Mouse (Mus musculus): ENCODE data around the gene Vsnl1. TPM values are rescaled to one million over a fixed set of nuclear protein-coding genes. Genes with fewer than 3 reads are reported as not detected.

The Vsnl1 gene
- total RNA-seq (2014; fragmentation: Nextera tagmentation) (not detected in 2 replicates), total RNA-seq (2017) (not detected in 2 replicates)

GRCm38 (mm10) chr12:11436497-11437265 lies at the start of gene Vsnl1:
TSS of gene Vsnl1 (minus strand) at chr12:11436613.
- no peak for ATAC-seq (replicated peaks; ENCODE audit: low FRiP score, low TSS enrichment, poor library complexity, severe bottlenecking)

GRCm38 (mm10) chr12:11456632-11457031 lies 20.2 kb upstream of the Vsnl1 start:
- no peak for ATAC-seq (replicated peaks; ENCODE audit: low FRiP score, low TSS enrichment, poor library complexity, severe bottlenecking)

DNA sequence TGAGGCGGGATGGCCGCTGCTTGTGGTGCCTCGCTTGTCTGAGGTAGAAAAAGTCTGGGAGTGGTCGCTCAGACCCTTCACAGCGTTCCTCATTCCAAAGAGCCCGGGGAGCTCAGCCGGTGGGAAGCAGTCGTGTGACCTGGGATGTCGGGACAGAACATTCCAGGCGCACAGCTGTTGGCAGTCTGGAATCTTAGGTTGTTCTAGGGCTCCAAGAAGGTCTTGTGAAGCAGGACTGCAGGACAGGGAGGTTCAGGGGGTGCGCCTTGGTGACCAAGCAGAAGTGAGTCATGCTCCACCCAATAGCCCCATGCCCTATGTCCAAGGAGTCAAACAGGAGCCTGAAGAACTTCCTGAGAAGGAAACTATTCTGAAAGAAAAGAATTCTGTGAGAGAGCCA lies 19.8 kb upstream of the Vsnl1 start:
- no peak for ATAC-seq (replicated peaks; ENCODE audit: low FRiP score, low TSS enrichment, poor library complexity, severe bottlenecking)

- peak; percentile 92 for ATAC-seq (replicated peaks; ENCODE audit: low FRiP score, low TSS enrichment, poor library complexity, severe bottlenecking)
Measured at GRCm38 (mm10) chr12:11455549-11456194, 19.3 kb upstream of the Vsnl1 start, which contains the start of gene Rad51ap2. TSS of gene Rad51ap2 (plus strand) at chr12:11456079.

- no peak for ATAC-seq (replicated peaks; ENCODE audit: low FRiP score, low TSS enrichment, poor library complexity, severe bottlenecking)
Measured at GRCm38 (mm10) chr12:11454146-11454545, 17.7 kb upstream of the Vsnl1 start.

GRCm38 (mm10) chr12:11437907-11438447 lies 1.6 kb upstream of the Vsnl1 start:
- ATAC-seq (replicated peaks; ENCODE audit: low FRiP score, low TSS enrichment, poor library complexity, severe bottlenecking) = no peak

DNA sequence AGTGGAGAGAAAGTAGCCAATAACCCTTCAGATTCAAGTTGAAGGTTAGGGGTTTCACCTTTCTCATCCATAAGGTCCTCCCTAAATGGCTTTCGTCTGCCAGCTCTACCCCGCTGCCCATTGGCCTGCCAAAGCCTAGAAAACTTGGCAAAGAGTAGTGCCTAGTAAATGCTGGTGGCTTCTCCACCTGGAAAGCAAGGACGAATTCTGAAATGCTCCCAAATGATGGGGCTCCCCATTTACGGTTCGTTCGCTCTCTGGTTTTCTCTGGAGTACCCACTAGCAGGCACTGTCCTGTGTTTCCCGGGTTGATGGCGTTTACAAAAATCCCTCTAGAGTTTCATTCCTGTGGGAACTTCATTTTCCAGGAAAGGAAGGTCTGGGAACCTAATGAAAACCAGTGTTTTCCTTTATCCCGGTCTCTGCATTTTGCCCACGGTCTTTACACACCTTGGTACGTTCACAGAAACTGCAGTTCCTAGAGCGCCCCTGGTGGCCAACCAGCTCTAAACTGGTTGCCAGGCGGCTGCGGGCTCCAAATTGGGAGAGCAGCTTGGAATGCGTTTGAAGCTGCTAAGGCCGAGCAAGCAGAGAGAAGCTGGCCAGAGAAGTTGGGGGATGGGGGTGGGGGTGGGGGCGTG lies 973 bp upstream of the Vsnl1 start:
- peak; percentile 75; the same call in 1 of the 2 replicates for ATAC-seq (replicated peaks; ENCODE audit: low FRiP score, low TSS enrichment, poor library complexity, severe bottlenecking)

DNA sequence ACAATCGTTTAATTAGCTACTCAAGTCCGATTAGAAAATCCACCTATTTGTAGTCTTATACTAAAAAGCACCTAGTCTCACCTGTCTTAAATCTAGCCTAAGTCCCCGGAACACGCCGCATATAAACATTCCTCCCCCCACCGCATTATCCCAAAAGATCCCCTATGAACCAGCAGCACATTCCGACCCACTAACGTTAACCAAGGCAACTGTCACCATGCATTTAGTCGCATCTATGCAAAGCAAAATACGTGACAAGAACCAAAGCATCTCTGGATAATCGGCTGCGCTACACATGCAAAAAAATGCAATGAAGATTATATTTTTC lies 426 bp downstream of the Vsnl1 start:
- ATAC-seq (replicated peaks; ENCODE audit: low FRiP score, low TSS enrichment, poor library complexity, severe bottlenecking) = no peak

- no peak for ATAC-seq (replicated peaks; ENCODE audit: low FRiP score, low TSS enrichment, poor library complexity, severe bottlenecking)
Measured at GRCm38 (mm10) chr12:11435246-11436022, 979 bp downstream of the Vsnl1 start.

- no peak for ATAC-seq (replicated peaks; ENCODE audit: low FRiP score, low TSS enrichment, poor library complexity, severe bottlenecking)
Measured at GRCm38 (mm10) chr12:11434446-11434845, 2.0 kb downstream of the Vsnl1 start.

- ATAC-seq (replicated peaks; ENCODE audit: low FRiP score, low TSS enrichment, poor library complexity, severe bottlenecking) = no peak
Measured at GRCm38 (mm10) chr12:11433716-11434115, 2.7 kb downstream of the Vsnl1 start.

DNA sequence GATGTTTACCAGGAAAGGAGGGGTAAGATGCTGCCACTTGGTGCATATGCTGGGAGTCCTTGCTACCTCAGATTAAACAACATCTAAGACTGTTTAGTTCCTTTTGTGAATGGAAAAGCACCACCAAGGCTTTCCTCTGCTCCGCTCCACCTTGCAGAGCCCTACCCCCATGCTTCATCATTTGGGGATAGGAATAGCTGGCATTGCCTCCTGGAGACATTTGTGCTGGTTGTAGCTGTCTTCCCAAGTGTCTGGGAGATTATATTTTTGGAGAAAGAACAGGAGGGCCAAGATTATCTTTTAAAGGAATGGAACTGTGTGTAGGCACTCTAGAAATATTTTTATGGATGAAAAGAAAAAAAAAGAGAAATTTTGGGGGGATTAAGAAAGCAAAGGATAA lies 3.3 kb downstream of the Vsnl1 start:
- no peak for ATAC-seq (replicated peaks; ENCODE audit: low FRiP score, low TSS enrichment, poor library complexity, severe bottlenecking)

DNA sequence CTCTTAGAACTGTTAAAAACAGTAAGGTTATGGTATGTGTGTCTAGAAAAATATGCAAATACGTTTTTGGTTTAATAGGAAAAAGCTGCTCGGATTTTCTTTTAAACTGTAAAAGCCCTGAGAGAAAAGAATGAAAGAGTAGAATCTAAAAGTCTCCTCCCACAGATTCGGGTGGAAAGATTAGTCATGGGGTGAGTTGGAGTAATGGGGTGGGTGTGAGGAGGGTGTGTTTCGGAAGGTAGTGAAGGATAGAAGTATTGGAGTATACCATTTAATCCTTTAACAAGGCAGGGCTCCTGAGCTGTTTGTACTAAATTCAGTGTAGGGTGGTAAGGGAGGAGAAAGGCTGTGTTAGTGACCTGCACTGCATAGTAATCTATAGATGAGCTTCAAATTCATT lies 9.0 kb downstream of the Vsnl1 start:
- no peak for ATAC-seq (replicated peaks; ENCODE audit: low FRiP score, low TSS enrichment, poor library complexity, severe bottlenecking)

DNA sequence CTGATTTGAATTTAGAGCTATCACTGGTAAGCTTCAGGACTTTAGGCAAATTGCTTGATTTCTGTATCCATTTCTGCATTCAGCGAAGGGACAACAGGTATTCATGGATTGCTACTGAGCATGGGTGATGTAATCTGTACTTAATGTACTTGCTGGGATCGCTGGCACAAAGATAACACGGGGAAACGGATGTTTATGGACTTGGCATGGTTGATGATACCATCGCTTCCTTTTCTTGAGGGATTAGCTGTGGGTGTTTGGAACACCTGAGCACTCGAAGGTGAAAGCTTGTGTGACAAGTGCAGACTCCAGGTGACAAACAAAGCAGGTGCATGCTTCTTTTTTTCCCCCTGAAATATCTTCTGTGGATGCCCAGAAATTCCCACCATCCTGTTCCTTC lies 18.3 kb downstream of the Vsnl1 start:
- ATAC-seq (replicated peaks; ENCODE audit: low FRiP score, low TSS enrichment, poor library complexity, severe bottlenecking) = no peak

DNA sequence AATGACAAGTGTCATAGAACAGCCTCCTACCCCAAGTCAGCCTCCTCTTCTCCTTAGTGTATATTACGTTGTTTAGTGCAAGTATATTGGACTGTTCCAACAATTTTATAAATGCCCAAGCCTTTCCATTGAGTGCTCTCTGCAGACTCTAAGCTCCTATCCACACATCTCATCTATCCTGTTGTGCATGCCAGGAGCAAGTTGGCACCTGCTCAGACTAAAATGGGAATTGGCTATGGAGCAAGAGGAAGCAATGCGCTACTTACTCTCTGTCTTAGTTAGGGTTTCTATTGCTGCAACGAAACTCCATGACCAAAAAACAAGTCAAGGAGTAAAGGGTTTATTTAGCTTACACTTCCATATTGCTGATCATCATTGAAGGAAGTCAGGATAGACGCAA lies 28.7 kb downstream of the Vsnl1 start:
- ATAC-seq (replicated peaks; ENCODE audit: low FRiP score, low TSS enrichment, poor library complexity, severe bottlenecking) = no peak

- no peak for ATAC-seq (replicated peaks; ENCODE audit: low FRiP score, low TSS enrichment, poor library complexity, severe bottlenecking)
Measured at GRCm38 (mm10) chr12:11398791-11399190, 37.6 kb downstream of the Vsnl1 start.

- no peak for ATAC-seq (replicated peaks; ENCODE audit: low FRiP score, low TSS enrichment, poor library complexity, severe bottlenecking)
Measured at GRCm38 (mm10) chr12:11397029-11397428, 39.4 kb downstream of the Vsnl1 start.

DNA sequence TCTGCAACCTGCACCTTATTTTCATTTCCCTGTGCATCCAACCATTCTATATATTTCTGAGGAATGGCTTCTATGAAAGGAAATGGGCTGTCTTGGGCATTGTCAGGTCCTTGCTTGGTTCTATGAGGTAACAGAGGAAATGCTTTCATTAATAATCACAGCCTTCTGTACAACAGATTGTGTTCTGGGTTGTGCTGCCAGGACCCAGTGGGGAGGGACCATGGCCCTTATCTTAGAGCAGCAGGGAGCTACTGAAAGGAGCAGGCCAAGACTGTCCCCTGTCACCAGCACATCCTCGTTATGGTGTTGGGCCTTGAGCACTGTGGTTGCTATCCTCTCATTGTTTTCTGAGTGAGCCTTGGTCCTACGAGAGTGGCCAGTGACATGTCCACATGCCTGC lies 40.9 kb downstream of the Vsnl1 start:
- ATAC-seq (replicated peaks; ENCODE audit: low FRiP score, low TSS enrichment, poor library complexity, severe bottlenecking) = no peak

GRCm38 (mm10) chr12:11392525-11392924 lies 43.9 kb downstream of the Vsnl1 start:
- no peak for ATAC-seq (replicated peaks; ENCODE audit: low FRiP score, low TSS enrichment, poor library complexity, severe bottlenecking)

Measured in megakaryocyte-erythroid progenitor cell, adult 5-6 weeks (primary cell).